Mouse (Mus musculus): Measurements from ENCODE around the gene Npas2. TPM values are rescaled to one million over a fixed set of nuclear protein-coding genes. Genes with fewer than 3 reads are reported as not detected.

The Npas2 gene
- polyA plus RNA-seq, 1 experiment from 2014 or later = 1.2 TPM

- H3K4me1 ChIP-seq (ENCODE audit: control insufficient read depth, insufficient read depth, low read depth, low read length) = no peaks in the 10 kb centered on the region
- 84% methylated on average over 4 of the region's 4 CpGs for WGBS
- no peak overlapping the region for H3K4me2 ChIP-seq (ENCODE audit: low read length)
- H3K9me3 ChIP-seq (ENCODE audit: control insufficient read depth, low read length) = no peaks in the 10 kb centered on the region
- no peaks in the 10 kb centered on the region for H3K27me3 ChIP-seq (replicated peaks; ENCODE audit: control insufficient read depth, insufficient read depth, low read length)
- H3K4me3 ChIP-seq (ENCODE audit: low read length) = no peak overlapping the region
- no peak overlapping the region for H3K27ac ChIP-seq (ENCODE audit: low read depth, low read length)
- H3K9ac ChIP-seq (ENCODE audit: low read depth, low read length) = no peak overlapping the region
- no peaks in the 10 kb centered on the region for H3K36me3 ChIP-seq (ENCODE audit: control insufficient read depth, insufficient read depth, low read length)
- ATAC-seq = no peak
These were observed 12.2 kb downstream of the Npas2 start for GRCm38 (mm10) chr1:39205697-39206096.

- Histone ChIP-seq H3K4me3 (ENCODE audit: low read length) (no peak overlapping the region), H3K27ac (ENCODE audit: low read depth, low read length) (no peak overlapping the region), H3K9me3 (ENCODE audit: control insufficient read depth, low read length) (no peaks in the 10 kb centered on the region), H3K4me1 (ENCODE audit: control insufficient read depth, insufficient read depth, low read depth, low read length) (no peaks in the 10 kb centered on the region), H3K27me3 (replicated peaks; ENCODE audit: control insufficient read depth, insufficient read depth, low read length) (no peaks in the 10 kb centered on the region), H3K36me3 (ENCODE audit: control insufficient read depth, insufficient read depth, low read length) (no peaks in the 10 kb centered on the region), H3K4me2 (ENCODE audit: low read length) (no peak overlapping the region), H3K9ac (ENCODE audit: low read depth, low read length) (no peak overlapping the region)
- 51% methylated on average over 7 of the region's 7 CpGs for WGBS
- no peak for ATAC-seq
These were observed 13.4 kb downstream of the Npas2 start for GRCm38 (mm10) chr1:39206942-39207341.

- no peak for ATAC-seq
- Histone ChIP-seq H3K36me3 (ENCODE audit: control insufficient read depth, insufficient read depth, low read length) (no peaks in the 10 kb centered on the region), H3K4me1 (ENCODE audit: control insufficient read depth, insufficient read depth, low read depth, low read length) (no peaks in the 10 kb centered on the region), H3K9ac (ENCODE audit: low read depth, low read length) (no peak overlapping the region), H3K4me2 (ENCODE audit: low read length) (no peak overlapping the region), H3K27me3 (replicated peaks; ENCODE audit: control insufficient read depth, insufficient read depth, low read length) (no peaks in the 10 kb centered on the region), H3K27ac (ENCODE audit: low read depth, low read length) (no peak overlapping the region), H3K9me3 (ENCODE audit: control insufficient read depth, low read length) (no peaks in the 10 kb centered on the region), H3K4me3 (ENCODE audit: low read length) (no peak overlapping the region)
- 81% methylated on average over 5 of the region's 5 CpGs for WGBS
These were observed 17.4 kb downstream of the Npas2 start for GRCm38 (mm10) chr1:39210928-39211327.

- H3K4me3 ChIP-seq (ENCODE audit: low read length) = no peak overlapping the region
- H3K4me2 ChIP-seq (ENCODE audit: low read length) = no peak overlapping the region
- H3K9ac ChIP-seq (ENCODE audit: low read depth, low read length) = no peak overlapping the region
- ATAC-seq = no peak
- no peaks in the 10 kb centered on the region for H3K9me3 ChIP-seq (ENCODE audit: control insufficient read depth, low read length)
- H3K27me3 ChIP-seq (replicated peaks; ENCODE audit: control insufficient read depth, insufficient read depth, low read length) = no peaks in the 10 kb centered on the region
- 87% methylated on average over 6 of the region's 6 CpGs for WGBS
- no peaks in the 10 kb centered on the region for H3K4me1 ChIP-seq (ENCODE audit: control insufficient read depth, insufficient read depth, low read depth, low read length)
- H3K36me3 ChIP-seq (ENCODE audit: control insufficient read depth, insufficient read depth, low read length) = no peaks in the 10 kb centered on the region
- no peak overlapping the region for H3K27ac ChIP-seq (ENCODE audit: low read depth, low read length)
These were observed 19.5 kb downstream of the Npas2 start for GRCm38 (mm10) chr1:39212982-39213381.

- H3K4me2 ChIP-seq (ENCODE audit: low read length) = no peak overlapping the region
- ATAC-seq = no peak
- H3K27me3 ChIP-seq (replicated peaks; ENCODE audit: control insufficient read depth, insufficient read depth, low read length) = no peaks in the 10 kb centered on the region
- H3K4me1 ChIP-seq (ENCODE audit: control insufficient read depth, insufficient read depth, low read depth, low read length) = no peaks in the 10 kb centered on the region
- H3K9ac ChIP-seq (ENCODE audit: low read depth, low read length) = no peak overlapping the region
- no peak overlapping the region for H3K4me3 ChIP-seq (ENCODE audit: low read length)
- H3K9me3 ChIP-seq (ENCODE audit: control insufficient read depth, low read length) = no peaks in the 10 kb centered on the region
- H3K36me3 ChIP-seq (ENCODE audit: control insufficient read depth, insufficient read depth, low read length) = no peaks in the 10 kb centered on the region
- no peak overlapping the region for H3K27ac ChIP-seq (ENCODE audit: low read depth, low read length)
- WGBS = 86% methylated on average over 3 of the region's 3 CpGs
These were observed 24.1 kb downstream of the Npas2 start for GRCm38 (mm10) chr1:39217584-39217983.

GRCm38 (mm10) chr1:39228401-39228800, 34.9 kb downstream of the Npas2 start:
- Histone ChIP-seq H3K27ac (ENCODE audit: low read depth, low read length) (no peak overlapping the region), H3K36me3 (ENCODE audit: control insufficient read depth, insufficient read depth, low read length) (no peaks in the 10 kb centered on the region), H3K9me3 (ENCODE audit: control insufficient read depth, low read length) (no peaks in the 10 kb centered on the region), H3K9ac (ENCODE audit: low read depth, low read length) (no peak overlapping the region), H3K4me3 (ENCODE audit: low read length) (no peak overlapping the region), H3K4me1 (ENCODE audit: control insufficient read depth, insufficient read depth, low read depth, low read length) (no peaks in the 10 kb centered on the region), H3K4me2 (ENCODE audit: low read length) (no peak overlapping the region), H3K27me3 (replicated peaks; ENCODE audit: control insufficient read depth, insufficient read depth, low read length) (no peaks in the 10 kb centered on the region)
- ATAC-seq = no peak
- 93% methylated on average over 5 of the region's 5 CpGs for whole genome bisulfite sequencing

GRCm38 (mm10) chr1:39230021-39230420, 36.5 kb downstream of the Npas2 start:
- no peaks in the 10 kb centered on the region for H3K36me3 ChIP-seq (ENCODE audit: control insufficient read depth, insufficient read depth, low read length)
- H3K27ac ChIP-seq (ENCODE audit: low read depth, low read length) = no peak overlapping the region
- H3K4me1 ChIP-seq (ENCODE audit: control insufficient read depth, insufficient read depth, low read depth, low read length) = no peaks in the 10 kb centered on the region
- ATAC-seq = no peak
- H3K4me3 ChIP-seq (ENCODE audit: low read length) = no peak overlapping the region
- 70% methylated on average over 3 of the region's 3 CpGs for WGBS
- no peak overlapping the region for H3K9ac ChIP-seq (ENCODE audit: low read depth, low read length)
- H3K27me3 ChIP-seq (replicated peaks; ENCODE audit: control insufficient read depth, insufficient read depth, low read length) = no peaks in the 10 kb centered on the region
- H3K4me2 ChIP-seq (ENCODE audit: low read length) = no peak overlapping the region
- H3K9me3 ChIP-seq (ENCODE audit: control insufficient read depth, low read length) = no peaks in the 10 kb centered on the region

GRCm38 (mm10) chr1:39234815-39235449, 41.4 kb downstream of the Npas2 start:
- Histone ChIP-seq H3K27ac (ENCODE audit: low read depth, low read length) (no peak overlapping the region), H3K9ac (ENCODE audit: low read depth, low read length) (no peak overlapping the region), H3K36me3 (ENCODE audit: control insufficient read depth, insufficient read depth, low read length) (no peaks in the 10 kb centered on the region), H3K27me3 (replicated peaks; ENCODE audit: control insufficient read depth, insufficient read depth, low read length) (no peaks in the 10 kb centered on the region), H3K4me3 (ENCODE audit: low read length) (no peak overlapping the region), H3K4me1 (ENCODE audit: control insufficient read depth, insufficient read depth, low read depth, low read length) (no peaks in the 10 kb centered on the region), H3K9me3 (ENCODE audit: control insufficient read depth, low read length) (no peaks in the 10 kb centered on the region), H3K4me2 (ENCODE audit: low read length) (no peak overlapping the region)
- 89% methylated on average over 11 of the region's 11 CpGs for WGBS
- ATAC-seq = no peak

- no peaks in the 10 kb centered on the region for H3K36me3 ChIP-seq (ENCODE audit: control insufficient read depth, insufficient read depth, low read length)
- WGBS = 63% methylated on average over 9 of the region's 9 CpGs
- H3K27ac ChIP-seq (ENCODE audit: low read depth, low read length) = no peak overlapping the region
- no peaks in the 10 kb centered on the region for H3K9me3 ChIP-seq (ENCODE audit: control insufficient read depth, low read length)
- no peak for ATAC-seq
- no peak overlapping the region for H3K4me3 ChIP-seq (ENCODE audit: low read length)
- H3K27me3 ChIP-seq (replicated peaks; ENCODE audit: control insufficient read depth, insufficient read depth, low read length) = no peaks in the 10 kb centered on the region
- H3K4me1 ChIP-seq (ENCODE audit: control insufficient read depth, insufficient read depth, low read depth, low read length) = no peaks in the 10 kb centered on the region
- no peak overlapping the region for H3K4me2 ChIP-seq (ENCODE audit: low read length)
- no peak overlapping the region for H3K9ac ChIP-seq (ENCODE audit: low read depth, low read length)
These were observed 44.1 kb downstream of the Npas2 start for GRCm38 (mm10) chr1:39237503-39238255.

Data from hindbrain, embryonic 16.5 days (tissue).